In the genomic region with DNA sequence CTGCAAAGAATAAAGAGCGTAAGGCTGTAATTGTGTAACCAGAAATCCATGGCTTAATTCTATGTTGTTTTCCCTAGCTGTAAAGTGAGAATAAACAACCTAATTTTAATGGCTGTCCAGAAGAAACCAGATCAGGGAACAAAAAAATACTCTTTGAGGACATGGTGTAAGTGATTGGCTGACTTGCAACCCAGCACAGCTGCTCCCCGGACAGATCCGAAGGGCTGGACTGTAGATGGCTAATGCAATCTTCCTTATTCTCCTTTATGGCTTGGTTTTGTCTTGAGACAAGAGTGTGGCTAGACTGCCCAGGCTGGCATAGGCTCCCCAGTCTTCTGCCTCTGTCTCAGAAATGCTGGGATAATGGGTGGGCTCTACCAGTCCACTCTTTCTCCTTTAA, we compare ENCODE assay signal across 10 mouse cellular contexts. TPM values are rescaled to one million over a fixed set of nuclear protein-coding genes. Genes with fewer than 3 reads are reported as not detected.
DNase-seq lines count a peak whose midpoint lies in the region; ATAC-seq and TF ChIP-seq lines count a peak whose summit lies in the region.
"Had no signal": no experiment of that assay in that cellular context is flagged by ENCODE, and none has a peak within 500 bp of the region (broad histone marks: within the 10 kb centered on the region; RNA-seq: fewer than 3 reads in every experiment).

No protein-coding gene starts in this region.

- 78% methylated on average over 3 of the region's 3 CpGs for WGBS in heart, embryonic 16.5 days
- 90% methylated on average over 3 of the region's 3 CpGs for WGBS in neural tube, embryonic 12.5 days
- 91% methylated on average over 3 of the region's 3 CpGs for WGBS in limb, embryonic 14.5 days
- WGBS in stomach, embryonic 16.5 days, result 66% methylated on average over 3 of the region's 3 CpGs

- H3K4me1 ChIP-seq in heart, embryonic 16.5 days (ENCODE audit: control insufficient read depth, insufficient read depth, low read length), result peaks cover 50% of the 10 kb centered on the region
- H3K4me1 ChIP-seq in neural tube, embryonic 12.5 days, result peaks cover 6% of the 10 kb centered on the region
- H3K4me1 ChIP-seq in limb, embryonic 14.5 days (ENCODE audit: control insufficient read depth, insufficient read depth, low read length), result peaks cover 10% of the 10 kb centered on the region
- peaks cover 42% of the 10 kb centered on the region for H3K4me1 ChIP-seq in stomach, embryonic 16.5 days (ENCODE audit: control insufficient read depth, insufficient read depth, low read length)

- no peak overlapping the region for H3K9ac ChIP-seq in heart, embryonic 16.5 days (ENCODE audit: low read length)
- no peak overlapping the region for H3K9ac ChIP-seq in neural tube, embryonic 12.5 days
- H3K9ac ChIP-seq in limb, embryonic 14.5 days (ENCODE audit: low read depth, low read length, severe bottlenecking), result no peak overlapping the region
- no peak overlapping the region for H3K9ac ChIP-seq in stomach, embryonic 16.5 days (ENCODE audit: low read length)

- no peak overlapping the region for H3K4me3 ChIP-seq in heart, embryonic 16.5 days (ENCODE audit: low read length)
- H3K4me3 ChIP-seq in neural tube, embryonic 12.5 days, result no peak overlapping the region
- 0 out of 2 replicates have a peak overlapping the region, but pooled peaks have one; percentile 76 for H3K4me3 ChIP-seq in limb, embryonic 14.5 days (replicated peaks; ENCODE audit: low read length)
- 0 out of 2 replicates have a peak overlapping the region, but pooled peaks have one; percentile 78 for H3K4me3 ChIP-seq in stomach, embryonic 16.5 days (replicated peaks; ENCODE audit: low read length)

- peak overlapping the region; percentile 86; the same call in 1 of the 2 replicates for H3K4me2 ChIP-seq in heart, embryonic 16.5 days (ENCODE audit: low read depth, low read length)
- peak overlapping the region; percentile 81; the same call in 1 of the 2 replicates for H3K4me2 ChIP-seq in neural tube, embryonic 12.5 days (replicated peaks)
- H3K4me2 ChIP-seq in limb, embryonic 14.5 days (replicated peaks; ENCODE audit: low read depth, low read length, severe bottlenecking), result peak overlapping the region; percentile 73; the same call in 1 of the 2 replicates
- H3K4me2 ChIP-seq in stomach, embryonic 16.5 days (ENCODE audit: low read depth, low read length), result peak overlapping the region; percentile 81

- ATAC-seq in heart, embryonic 16.5 days (replicated peaks; ENCODE audit: extremely low read depth, insufficient read depth, low FRiP score), result no peak
- ATAC-seq in neural tube, embryonic 12.5 days (ENCODE audit: low FRiP score, low read depth), result no peak
- no peak for ATAC-seq in limb, embryonic 14.5 days (ENCODE audit: low FRiP score, low read depth)
- ATAC-seq in stomach, embryonic 16.5 days (ENCODE audit: insufficient read depth, low FRiP score), result no peak

- DNase-seq in heart, adult 9 months (ENCODE audit: low spot score in 2 of 2), result no peak
- no peak for DNase-seq in neural tube, embryonic 10.5 days (ENCODE audit: extremely low spot score, low spot score)
- DNase-seq in limb, embryonic 14.5 days (ENCODE audit: low spot score), result no peak
- DNase-seq in spleen, postnatal 4 days (ENCODE audit: low spot score in 2 of 2), result no peak
- no peak for DNase-seq in layer of hippocampus, postnatal 36 days

- H3K27ac ChIP-seq in heart, embryonic 16.5 days (ENCODE audit: low read length), result peak overlapping the region; percentile 98
- no peak overlapping the region for H3K27ac ChIP-seq in neural tube, embryonic 12.5 days
- H3K27ac ChIP-seq in limb, embryonic 14.5 days (replicated peaks; ENCODE audit: low read depth, low read length), result no peak overlapping the region
- peak overlapping the region; percentile 96; the same call in 1 of the 2 replicates for H3K27ac ChIP-seq in stomach, embryonic 16.5 days (ENCODE audit: low read length)

- H3K27me3 ChIP-seq in heart, embryonic 16.5 days (ENCODE audit: control insufficient read depth, insufficient read depth, low read length), result no peaks in the 10 kb centered on the region
- no peaks in the 10 kb centered on the region for H3K27me3 ChIP-seq in neural tube, embryonic 12.5 days (replicated peaks)
- no peaks in the 10 kb centered on the region for H3K27me3 ChIP-seq in limb, embryonic 14.5 days (ENCODE audit: control insufficient read depth, insufficient read depth, low read length)
- H3K27me3 ChIP-seq in stomach, embryonic 16.5 days (ENCODE audit: control insufficient read depth, insufficient read depth, low read length), result no peaks in the 10 kb centered on the region
- H3K27me3 ChIP-seq: Patski had no signal

- peaks cover 3% of the 10 kb centered on the region; the same call in 1 of the 2 replicates for H3K9me3 ChIP-seq in heart, embryonic 16.5 days (replicated peaks; ENCODE audit: control insufficient read depth, low read length)
- no peaks in the 10 kb centered on the region for H3K9me3 ChIP-seq in neural tube, embryonic 12.5 days
- no peaks in the 10 kb centered on the region for H3K9me3 ChIP-seq in limb, embryonic 14.5 days (ENCODE audit: control insufficient read depth, low read length)
- H3K9me3 ChIP-seq in stomach, embryonic 16.5 days (replicated peaks; ENCODE audit: control insufficient read depth, low read length), result no peaks in the 10 kb centered on the region

- TF ChIP-seq POLR2A in limb, embryonic 14.5 days (IDR thresholded peaks at IDR 0.05; ENCODE audit: borderline replicate concordance, extremely low read depth, insufficient read depth, insufficient read length), result no peak

- H3K36me3 ChIP-seq in heart, embryonic 16.5 days (ENCODE audit: control insufficient read depth, insufficient read depth), result no peaks in the 10 kb centered on the region
- H3K36me3 ChIP-seq in neural tube, embryonic 12.5 days, result no peaks in the 10 kb centered on the region
- no peaks in the 10 kb centered on the region for H3K36me3 ChIP-seq in limb, embryonic 14.5 days (ENCODE audit: control insufficient read depth, insufficient read depth, low read length)
- no peaks in the 10 kb centered on the region for H3K36me3 ChIP-seq in stomach, embryonic 16.5 days (ENCODE audit: control insufficient read depth, insufficient read depth, low read length)

RNA-seq across cellular contexts. Expression of a gene that starts 1.4 kb away (rescaled TPM):
- polyA plus RNA-seq in heart, embryonic 16.5 days (2015; fragmentation: Nextera tagmentation; extraction: Ambion mirVana), result 11.4 and 14.6 TPM in 2 replicates
- polyA plus RNA-seq in neural tube, embryonic 12.5 days (2016; fragmentation: Nextera tagmentation; extraction: Ambion mirVana), result 3.3 and 4.0 TPM in 2 replicates
- 22.6 and 30.1 TPM in 2 replicates for polyA plus RNA-seq in limb, embryonic 14.5 days (2012; rRNA removed)
- 13.3 and 15.7 TPM in 2 replicates for polyA plus RNA-seq in limb, embryonic 14.5 days (2014; fragmentation: Nextera tagmentation; extraction: Ambion mirVana)
- polyA plus RNA-seq in stomach, embryonic 16.5 days (2015; fragmentation: Nextera tagmentation; extraction: Ambion mirVana), result 14.9 and 15.2 TPM in 2 replicates
- total RNA-seq in layer of hippocampus, postnatal 36 days (2021), result 1 to 10 TPM; 7.2 to 10.0 TPM

RNA-seq across cellular contexts. Expression of a gene that starts 52.6 kb away (rescaled TPM):
- 10.5 and 12.4 TPM in 2 replicates for polyA plus RNA-seq in heart, embryonic 16.5 days (2015; fragmentation: Nextera tagmentation; extraction: Ambion mirVana)
- 17.3 and 19.1 TPM in 2 replicates for polyA plus RNA-seq in neural tube, embryonic 12.5 days (2016; fragmentation: Nextera tagmentation; extraction: Ambion mirVana)
- 19.4 and 21.9 TPM in 2 replicates for polyA plus RNA-seq in limb, embryonic 14.5 days (2012; rRNA removed)
- 18.0 and 18.8 TPM in 2 replicates for polyA plus RNA-seq in limb, embryonic 14.5 days (2014; fragmentation: Nextera tagmentation; extraction: Ambion mirVana)
- polyA plus RNA-seq in stomach, embryonic 16.5 days (2015; fragmentation: Nextera tagmentation; extraction: Ambion mirVana), result 14.6 and 17.0 TPM in 2 replicates
- total RNA-seq in layer of hippocampus, postnatal 36 days (2021), result 10 to 100 TPM; 24.1 to 34.9 TPM
- total RNA-seq: monocyte, adult 5-6 weeks had no signal

Comparison
In these comparisons a context has a peak if more than half of its experiments do, and no peak if none do; other contexts are left out.
1. H3K27ac ChIP-seq: peak in heart, embryonic 16.5 days (single experiment) and stomach, embryonic 16.5 days (single experiment); none in neural tube, embryonic 12.5 days (single experiment) and limb, embryonic 14.5 days (single experiment).
2. H3K4me3 ChIP-seq: peak in limb, embryonic 14.5 days (single experiment) and stomach, embryonic 16.5 days (single experiment); none in heart, embryonic 16.5 days (single experiment) and neural tube, embryonic 12.5 days (single experiment).
3. Peak in every context shown above with its lines, with median percentiles within 50 percentile points of each other: H3K4me2 ChIP-seq.